Mouse (Mus musculus): Measurements from ENCODE around the gene Orm3. TPM values are rescaled to one million over a fixed set of nuclear protein-coding genes. Genes with fewer than 3 reads are reported as not detected.

Orm3 gene
- polyA plus RNA-seq, 1 experiment from 2014 or later, result 0.08 TPM

GRCm38 (mm10) chr4:63388029-63388428 lies 32.1 kb downstream of the Orm3 start:
- ATAC-seq (no peak), DNase-seq (ENCODE audit: low read depth, low spot score) (no peak)
- H3K27me3 ChIP-seq, result no peaks in the 10 kb centered on the region
- TF ChIP-seq CTCF (IDR thresholded peaks at IDR 0.05), result no peak
- in situ Hi-C loops (cut with MboI; ENCODE audit: low pct_unique_long_range_greater_than_20kb), result no loop called here
- POLR2A ChIA-PET, result no interaction called here
- CTCF ChIA-PET, result interaction anchor here (0.6 kb wide), 1 partner anchor 95 kb away, joined by 3 read pairs; no protein-coding TSS in a partner anchor

- no peak for ATAC-seq
- in situ Hi-C loops (cut with MboI; ENCODE audit: low pct_unique_long_range_greater_than_20kb), result no loop called here
- POLR2A ChIA-PET, result no interaction called here
These were observed 33.3 kb downstream of the Orm3 start for GRCm38 (mm10) chr4:63389121-63389886.

GRCm38 (mm10) chr4:63389887-63390528 lies 34.0 kb downstream of the Orm3 start:
- CTCF ChIA-PET, result interaction anchor here (1.7 kb wide), 1 partner anchor 12 kb away, joined by 7 read pairs; no protein-coding TSS in a partner anchor
- DNase-seq (ENCODE audit: low read depth, low spot score), result no peak
- ATAC-seq, result no peak
- in situ Hi-C loops (cut with MboI; ENCODE audit: low pct_unique_long_range_greater_than_20kb), result no loop called here
- POLR2A ChIA-PET, result no interaction called here
- TF ChIP-seq CTCF (IDR thresholded peaks at IDR 0.05), result no peak
- no peaks in the 10 kb centered on the region for H3K27me3 ChIP-seq

More at GRCm38 (mm10) chr4:63389121-63389886, 33.3 kb downstream of the Orm3 start:
- CTCF ChIA-PET, result interaction anchor here (1.7 kb wide), 1 partner anchor 13 kb away, joined by 7 read pairs; no protein-coding TSS in a partner anchor
- DNase-seq (ENCODE audit: low read depth, low spot score), result no peak
- no peak for TF ChIP-seq CTCF (IDR thresholded peaks at IDR 0.05)
- no peaks in the 10 kb centered on the region for H3K27me3 ChIP-seq

GRCm38 (mm10) chr4:63391322-63391721 lies 35.4 kb downstream of the Orm3 start:
- CTCF ChIA-PET, result interaction anchor here (1.7 kb wide), 1 partner anchor 11 kb away, joined by 7 read pairs; no protein-coding TSS in a partner anchor
- ATAC-seq (no peak), DNase-seq (ENCODE audit: low read depth, low spot score) (no peak)
- POLR2A ChIA-PET, result no interaction called here
- in situ Hi-C loops (cut with MboI; ENCODE audit: low pct_unique_long_range_greater_than_20kb), result no loop called here
- TF ChIP-seq CTCF (IDR thresholded peaks at IDR 0.05), result no peak
- no peaks in the 10 kb centered on the region for H3K27me3 ChIP-seq

GRCm38 (mm10) chr4:63397981-63398537 lies 42.1 kb downstream of the Orm3 start:
- ATAC-seq (no peak), DNase-seq (ENCODE audit: low read depth, low spot score) (no peak)
- no peaks in the 10 kb centered on the region for H3K27me3 ChIP-seq
- ChIA-PET POLR2A (no interaction called here), CTCF (no interaction called here)
- no peak for TF ChIP-seq CTCF (IDR thresholded peaks at IDR 0.05)
- in situ Hi-C loops (cut with MboI; ENCODE audit: low pct_unique_long_range_greater_than_20kb), result no loop called here

- no peaks in the 10 kb centered on the region for H3K27me3 ChIP-seq
- ChIA-PET POLR2A (no interaction called here), CTCF (no interaction called here)
- TF ChIP-seq CTCF (IDR thresholded peaks at IDR 0.05), result no peak
- in situ Hi-C loops (cut with MboI; ENCODE audit: low pct_unique_long_range_greater_than_20kb), result no loop called here
- ATAC-seq, result no peak
- no peak for DNase-seq (ENCODE audit: low read depth, low spot score)
These were observed 43.1 kb downstream of the Orm3 start for GRCm38 (mm10) chr4:63398854-63399609.

GRCm38 (mm10) chr4:63399691-63400270 lies 43.8 kb downstream of the Orm3 start:
- in situ Hi-C loops (cut with MboI; ENCODE audit: low pct_unique_long_range_greater_than_20kb), result loop anchor here (25.0 kb wide), 1 partner anchor 1088 kb away; no protein-coding TSS in a partner anchor
- ChIA-PET POLR2A (no interaction called here), CTCF (interaction anchor here (1.0 kb wide), 1 partner anchor 27 kb away, joined by 4 read pairs; no protein-coding TSS in a partner anchor)
- no peaks in the 10 kb centered on the region for H3K27me3 ChIP-seq
- DNase-seq (ENCODE audit: low read depth, low spot score), result no peak
- ATAC-seq, result no peak
- no peak for TF ChIP-seq CTCF (IDR thresholded peaks at IDR 0.05)

- no peak for TF ChIP-seq CTCF (IDR thresholded peaks at IDR 0.05)
- in situ Hi-C loops (cut with MboI; ENCODE audit: low pct_unique_long_range_greater_than_20kb), result loop anchor here (25.0 kb wide), 1 partner anchor 1087 kb away; no protein-coding TSS in a partner anchor
- no peaks in the 10 kb centered on the region for H3K27me3 ChIP-seq
- ChIA-PET POLR2A (interaction anchor here (0.7 kb wide), 1 partner anchor 231 kb away, joined by 3 read pairs; no protein-coding TSS in a partner anchor), CTCF (interaction anchor here (1.0 to 1.9 kb wide), 2 partner anchors 10 to 28 kb away, joined by 4 to 7 read pairs; no protein-coding TSS in a partner anchor)
- DNase-seq (ENCODE audit: low read depth, low spot score) (no peak), ATAC-seq (no peak)
These were observed 44.8 kb downstream of the Orm3 start for GRCm38 (mm10) chr4:63400541-63401306.

GRCm38 (mm10) chr4:63401620-63402019 lies 45.7 kb downstream of the Orm3 start:
- in situ Hi-C loops (cut with MboI; ENCODE audit: low pct_unique_long_range_greater_than_20kb), result loop anchor here (25.0 kb wide), 1 partner anchor 1086 kb away; no protein-coding TSS in a partner anchor
- ChIA-PET CTCF (interaction anchor here (1.9 kb wide), 1 partner anchor 11 kb away, joined by 7 read pairs; no protein-coding TSS in a partner anchor), POLR2A (no interaction called here)
- TF ChIP-seq CTCF (IDR thresholded peaks at IDR 0.05), result no peak
- no peak for ATAC-seq
- no peaks in the 10 kb centered on the region for H3K27me3 ChIP-seq
- DNase-seq (ENCODE audit: low read depth, low spot score), result no peak
